Mouse (Mus musculus): ENCODE measurements around the gene Actn1.

- TF ChIP-seq CTCF (IDR thresholded peaks at IDR 0.05; ENCODE audit: low read depth) = no peak
- no peak for TF ChIP-seq EP300 (IDR thresholded peaks at IDR 0.05; ENCODE audit: low read depth)
Observed at GRCm38 (mm10) chr12:80118588-80118987, 141.6 kb downstream of the Actn1 start.

All from liver, postnatal 0 days (tissue).